Mouse (Mus musculus) bone marrow macrophage, adult 2 months (primary cell): ENCODE measurements around the gene Arl9.

ENCODE experiments used
- CTCF ChIP-seq: IDR thresholded peaks from 2 replicates; pipeline ENCODE4 v1.5.1; 2012; ENCODE audit warnings: low read depth, mild to moderate bottlenecking, low read length, moderate library complexity
- POLR2A ChIP-seq: IDR thresholded peaks from 2 replicates; pipeline ENCODE4 v1.6.1; 2012; ENCODE audit warnings: mild to moderate bottlenecking, low read depth, low read length, borderline replicate concordance

- TF ChIP-seq CTCF, result no peak
- TF ChIP-seq POLR2A, result no peak
Measured at GRCm38 (mm10) chr5:77010352-77010751, 6.5 kb downstream of the Arl9 start.
